Mouse (Mus musculus) MEL-GATA-1-ER (cell line): Measurements from ENCODE around the gene Lcat.

Experiments used
- DNase-seq: peaks from one replicate; pipeline ENCODE4 v3.0.0-alpha.2; 2012; ENCODE audit warnings: low read depth; ENCODE audit errors: extremely low read depth

The Lcat gene

GRCm38 (mm10) chr8:105949350-105949749 is 6.2 kb upstream of the Lcat start:
- no peak for DNase-seq

- DNase-seq, result no peak
Observed at GRCm38 (mm10) chr8:105942542-105942941, 640 bp downstream of the Lcat start.

GRCm38 (mm10) chr8:105942026-105942425 is 1.2 kb downstream of the Lcat start:
- no peak for DNase-seq

GRCm38 (mm10) chr8:105938306-105938669 is 4.9 kb downstream of the Lcat start, which contains the start of gene Psmb10:
Psmb10 (minus strand) TSS chr8:105938444.
- peak; percentile 39 for DNase-seq

- peak; percentile 36 for DNase-seq
Observed at GRCm38 (mm10) chr8:105937496-105938305, 5.5 kb downstream of the Lcat start.

- DNase-seq, result peak; percentile 90
Observed at GRCm38 (mm10) chr8:105936866-105937475, 6.2 kb downstream of the Lcat start.

- DNase-seq, result peak; percentile 39
Observed at GRCm38 (mm10) chr8:105935863-105936603, 7.1 kb downstream of the Lcat start.

- DNase-seq, result peak; percentile 89
Observed at GRCm38 (mm10) chr8:105935105-105935504, 8.1 kb downstream of the Lcat start.

- no peak for DNase-seq
Observed at GRCm38 (mm10) chr8:105933762-105934161, 9.4 kb downstream of the Lcat start, which contains the start of gene Ctrl. Ctrl (minus strand) TSS chr8:105933862.

GRCm38 (mm10) chr8:105932525-105932924 is 10.7 kb downstream of the Lcat start:
- no peak for DNase-seq

GRCm38 (mm10) chr8:105931271-105931670 is 11.9 kb downstream of the Lcat start:
- no peak for DNase-seq

GRCm38 (mm10) chr8:105930602-105931001 is 12.6 kb downstream of the Lcat start:
- peak; percentile 26 for DNase-seq

GRCm38 (mm10) chr8:105925123-105925522 is 18.1 kb downstream of the Lcat start:
- no peak for DNase-seq

- DNase-seq, result no peak
Observed at GRCm38 (mm10) chr8:105919390-105919789, 23.8 kb downstream of the Lcat start.

- peak; percentile 72 for DNase-seq
Observed at GRCm38 (mm10) chr8:105900941-105901616, 42.1 kb downstream of the Lcat start.

GRCm38 (mm10) chr8:105900180-105900940 is 42.8 kb downstream of the Lcat start, which contains the start of gene Pskh1:
Pskh1 (plus strand) TSS chr8:105900441.
- peak; percentile 82 for DNase-seq

- no peak for DNase-seq
Observed at GRCm38 (mm10) chr8:105897801-105898480, 45.2 kb downstream of the Lcat start.

GRCm38 (mm10) chr8:105893339-105893738 is 49.8 kb downstream of the Lcat start, which contains the start of gene Nrn1l:
Nrn1l (plus strand) TSS chr8:105893567.
- no peak for DNase-seq

GRCm38 (mm10) chr8:105892432-105892831 is 50.8 kb downstream of the Lcat start:
- DNase-seq, result no peak

GRCm38 (mm10) chr8:105890870-105891269 is 52.3 kb downstream of the Lcat start:
- DNase-seq, result no peak
